Mouse (Mus musculus): ENCODE results near the gene Psmb8. TPM values are rescaled to one million over a fixed set of nuclear protein-coding genes. Genes with fewer than 3 reads are reported as not detected.

Psmb8 gene
- polyA plus RNA-seq, 1 experiment from 2014 or later: 4.4 TPM

- Histone ChIP-seq H3K27me3 (ENCODE audit: control insufficient read depth, insufficient read depth, low read length) (0 out of 2 replicates have a peak, but pooled peaks cover 3% of the 10 kb centered on the region), H3K9me3 (ENCODE audit: control insufficient read depth, low read length) (peaks cover 5% of the 10 kb centered on the region), H3K27ac (replicated peaks in 1 of 2; ENCODE audit: control insufficient read depth in 1 of 2, insufficient read depth in 1 of 2, low read depth in 2 of 2, low read length in 2 of 2) (no peak overlapping the region), H3K4me2 (ENCODE audit: low read length) (0 out of 2 replicates have a peak overlapping the region, but pooled peaks have one; percentile 13), H3K4me1 (ENCODE audit: control insufficient read depth in 2 of 2, insufficient read depth in 2 of 2, low read length in 2 of 2) (no peaks in the 10 kb centered on the region), H3K36me3 (ENCODE audit: control insufficient read depth, insufficient read depth, low read length) (no peaks in the 10 kb centered on the region), H3K9ac (ENCODE audit: low read length) (no peak overlapping the region), H3K4me3 (ENCODE audit: control insufficient read depth in 1 of 2, insufficient read depth in 1 of 2, low read depth in 1 of 2, low read length in 2 of 2) (no peak overlapping the region)
- ATAC-seq (ENCODE audit: insufficient number of reproducible peaks, insufficient read depth, low FRiP score, low read depth): no peak
- 32% methylated on average over 13 of the region's 13 CpGs for WGBS
Observed at GRCm38 (mm10) chr17:34170877-34171498, 26.5 kb upstream of the Psmb8 start.

- Histone ChIP-seq H3K27me3 (ENCODE audit: control insufficient read depth, insufficient read depth, low read length) (0 out of 2 replicates have a peak, but pooled peaks cover 3% of the 10 kb centered on the region), H3K4me2 (ENCODE audit: low read length) (no peak overlapping the region), H3K27ac (replicated peaks in 1 of 2; ENCODE audit: control insufficient read depth in 1 of 2, insufficient read depth in 1 of 2, low read depth in 2 of 2, low read length in 2 of 2) (no peak overlapping the region), H3K4me1 (ENCODE audit: control insufficient read depth in 2 of 2, insufficient read depth in 2 of 2, low read length in 2 of 2) (no peaks in the 10 kb centered on the region), H3K9me3 (ENCODE audit: control insufficient read depth, low read length) (peaks cover 13% of the 10 kb centered on the region), H3K9ac (ENCODE audit: low read length) (no peak overlapping the region), H3K36me3 (ENCODE audit: control insufficient read depth, insufficient read depth, low read length) (no peaks in the 10 kb centered on the region), H3K4me3 (ENCODE audit: control insufficient read depth in 1 of 2, insufficient read depth in 1 of 2, low read depth in 1 of 2, low read length in 2 of 2) (no peak overlapping the region)
- ATAC-seq (ENCODE audit: insufficient number of reproducible peaks, insufficient read depth, low FRiP score, low read depth): no peak
- WGBS: 93% methylated on average over 5 of the region's 5 CpGs
Observed at GRCm38 (mm10) chr17:34172528-34172927, 25.0 kb upstream of the Psmb8 start.

- Histone ChIP-seq H3K4me3 (ENCODE audit: control insufficient read depth in 1 of 2, insufficient read depth in 1 of 2, low read depth in 1 of 2, low read length in 2 of 2) (no peak overlapping the region), H3K27me3 (ENCODE audit: control insufficient read depth, insufficient read depth, low read length) (0 out of 2 replicates have a peak, but pooled peaks cover under 1% of the 10 kb centered on the region), H3K36me3 (ENCODE audit: control insufficient read depth, insufficient read depth, low read length) (no peaks in the 10 kb centered on the region), H3K27ac (replicated peaks in 1 of 2; ENCODE audit: control insufficient read depth in 1 of 2, insufficient read depth in 1 of 2, low read depth in 2 of 2, low read length in 2 of 2) (no peak overlapping the region), H3K4me2 (ENCODE audit: low read length) (no peak overlapping the region), H3K9ac (ENCODE audit: low read length) (no peak overlapping the region), H3K4me1 (ENCODE audit: control insufficient read depth in 2 of 2, insufficient read depth in 2 of 2, low read length in 2 of 2) (no peaks in the 10 kb centered on the region), H3K9me3 (ENCODE audit: control insufficient read depth, low read length) (peaks cover 14% of the 10 kb centered on the region)
- ATAC-seq (ENCODE audit: insufficient number of reproducible peaks, insufficient read depth, low FRiP score, low read depth): no peak
- 54% methylated on average over 1 of the region's 1 CpGs for WGBS
Observed at GRCm38 (mm10) chr17:34174075-34174474, 23.4 kb upstream of the Psmb8 start.

- Histone ChIP-seq H3K27me3 (ENCODE audit: control insufficient read depth, insufficient read depth, low read length) (peaks cover under 1% of the 10 kb centered on the region), H3K9me3 (ENCODE audit: control insufficient read depth, low read length) (peaks cover 14% of the 10 kb centered on the region), H3K36me3 (ENCODE audit: control insufficient read depth, insufficient read depth, low read length) (no peaks in the 10 kb centered on the region), H3K27ac (replicated peaks in 1 of 2; ENCODE audit: control insufficient read depth in 1 of 2, insufficient read depth in 1 of 2, low read depth in 2 of 2, low read length in 2 of 2) (no peak overlapping the region), H3K4me3 (ENCODE audit: control insufficient read depth in 1 of 2, insufficient read depth in 1 of 2, low read depth in 1 of 2, low read length in 2 of 2) (no peak overlapping the region), H3K9ac (ENCODE audit: low read length) (no peak overlapping the region), H3K4me1 (ENCODE audit: control insufficient read depth in 2 of 2, insufficient read depth in 2 of 2, low read length in 2 of 2) (no peaks in the 10 kb centered on the region), H3K4me2 (ENCODE audit: low read length) (no peak overlapping the region)
- WGBS: 54% methylated on average over 4 of the region's 4 CpGs
- ATAC-seq (ENCODE audit: insufficient number of reproducible peaks, insufficient read depth, low FRiP score, low read depth): no peak
Observed at GRCm38 (mm10) chr17:34177179-34177578, 20.3 kb upstream of the Psmb8 start.

- Histone ChIP-seq H3K36me3 (ENCODE audit: control insufficient read depth, insufficient read depth, low read length) (no peaks in the 10 kb centered on the region), H3K27ac (replicated peaks in 1 of 2; ENCODE audit: control insufficient read depth in 1 of 2, insufficient read depth in 1 of 2, low read depth in 2 of 2, low read length in 2 of 2) (no peak overlapping the region), H3K4me2 (ENCODE audit: low read length) (no peak overlapping the region), H3K9ac (ENCODE audit: low read length) (no peak overlapping the region), H3K4me3 (ENCODE audit: control insufficient read depth in 1 of 2, insufficient read depth in 1 of 2, low read depth in 1 of 2, low read length in 2 of 2) (no peak overlapping the region), H3K27me3 (ENCODE audit: control insufficient read depth, insufficient read depth, low read length) (peaks cover 18% of the 10 kb centered on the region), H3K9me3 (ENCODE audit: control insufficient read depth, low read length) (peaks cover 9% of the 10 kb centered on the region; the same call in 1 of the 2 replicates), H3K4me1 (ENCODE audit: control insufficient read depth in 2 of 2, insufficient read depth in 2 of 2, low read length in 2 of 2) (no peaks in the 10 kb centered on the region)
- ATAC-seq (ENCODE audit: insufficient number of reproducible peaks, insufficient read depth, low FRiP score, low read depth): no peak
- WGBS: 53% methylated on average over 6 of the region's 6 CpGs
Observed at GRCm38 (mm10) chr17:34179019-34179418, 18.5 kb upstream of the Psmb8 start.

- H3K9me3 ChIP-seq (ENCODE audit: control insufficient read depth, low read length): peaks cover 9% of the 10 kb centered on the region; the same call in 1 of the 2 replicates
- no peaks in the 10 kb centered on the region for H3K36me3 ChIP-seq (ENCODE audit: control insufficient read depth, insufficient read depth, low read length)
- H3K27ac ChIP-seq (replicated peaks in 1 of 2; ENCODE audit: control insufficient read depth in 1 of 2, insufficient read depth in 1 of 2, low read depth in 2 of 2, low read length in 2 of 2): no peak overlapping the region
- no peak for ATAC-seq (ENCODE audit: insufficient number of reproducible peaks, insufficient read depth, low FRiP score, low read depth)
- H3K4me2 ChIP-seq (ENCODE audit: low read length): no peak overlapping the region
- no peak overlapping the region for H3K9ac ChIP-seq (ENCODE audit: low read length)
- WGBS: 56% methylated on average over 13 of the region's 13 CpGs
- peaks cover 28% of the 10 kb centered on the region for H3K27me3 ChIP-seq (ENCODE audit: control insufficient read depth, insufficient read depth, low read length)
- no peak overlapping the region for H3K4me3 ChIP-seq (ENCODE audit: control insufficient read depth in 1 of 2, insufficient read depth in 1 of 2, low read depth in 1 of 2, low read length in 2 of 2)
- H3K4me1 ChIP-seq (ENCODE audit: control insufficient read depth in 2 of 2, insufficient read depth in 2 of 2, low read length in 2 of 2): no peaks in the 10 kb centered on the region
Observed at GRCm38 (mm10) chr17:34179913-34180859, 17.3 kb upstream of the Psmb8 start.

GRCm38 (mm10) chr17:34183564-34184219 lies 13.8 kb upstream of the Psmb8 start:
- Histone ChIP-seq H3K27me3 (ENCODE audit: control insufficient read depth, insufficient read depth, low read length) (peaks cover 46% of the 10 kb centered on the region), H3K4me2 (ENCODE audit: low read length) (no peak overlapping the region), H3K36me3 (ENCODE audit: control insufficient read depth, insufficient read depth, low read length) (no peaks in the 10 kb centered on the region), H3K4me1 (ENCODE audit: control insufficient read depth in 2 of 2, insufficient read depth in 2 of 2, low read length in 2 of 2) (peaks cover 8 to 10% of the 10 kb centered on the region in 2 experiments; a peak in 3 of 4 replicates), H3K9me3 (ENCODE audit: control insufficient read depth, low read length) (no peaks in the 10 kb centered on the region), H3K4me3 (ENCODE audit: control insufficient read depth in 1 of 2, insufficient read depth in 1 of 2, low read depth in 1 of 2, low read length in 2 of 2) (no peak overlapping the region), H3K9ac (ENCODE audit: low read length) (no peak overlapping the region), H3K27ac (replicated peaks in 1 of 2; ENCODE audit: control insufficient read depth in 1 of 2, insufficient read depth in 1 of 2, low read depth in 2 of 2, low read length in 2 of 2) (no peak overlapping the region)
- no peak for ATAC-seq (ENCODE audit: insufficient number of reproducible peaks, insufficient read depth, low FRiP score, low read depth)
- WGBS: 61% methylated on average over 15 of the region's 15 CpGs

Measured in heart, embryonic 14.5 days (tissue).